Mouse (Mus musculus) v-Abl transformed pro-B cells (cell line): ENCODE data around the gene Igf1r.

Source experiments
- in situ Hi-C, 2 experiments: fragments of 400-800 bp; cut with MboI; formaldehyde crosslinking; loops; one replicate each; pipeline ENCODE4 v1.15.1; 2025; ENCODE audit not compliant: unreplicated experiment in 2 of 2

The Igf1r gene

GRCm38 (mm10) chr7:68001269-68001668 lies 48.6 kb downstream of the Igf1r start:
- in situ Hi-C loops, result no loop called here

- in situ Hi-C loops, result no loop called here
These were observed 53.4 kb downstream of the Igf1r start for GRCm38 (mm10) chr7:68006074-68006473.

GRCm38 (mm10) chr7:68006496-68006895 lies 53.9 kb downstream of the Igf1r start:
- in situ Hi-C loops, result no loop called here

- in situ Hi-C loops, result no loop called here
These were observed 57.0 kb downstream of the Igf1r start for GRCm38 (mm10) chr7:68009635-68010034.

GRCm38 (mm10) chr7:68010168-68010567 lies 57.5 kb downstream of the Igf1r start:
- in situ Hi-C loops, result no loop called here

GRCm38 (mm10) chr7:68010802-68011201 lies 58.2 kb downstream of the Igf1r start:
- in situ Hi-C loops, result no loop called here

GRCm38 (mm10) chr7:68011385-68012122 lies 58.9 kb downstream of the Igf1r start:
- in situ Hi-C loops, result no loop called here

GRCm38 (mm10) chr7:68012123-68012474 lies 59.5 kb downstream of the Igf1r start:
- in situ Hi-C loops, result no loop called here

- in situ Hi-C loops, result no loop called here
These were observed 61.9 kb downstream of the Igf1r start for GRCm38 (mm10) chr7:68014495-68014894.

- in situ Hi-C loops, result no loop called here
These were observed 62.8 kb downstream of the Igf1r start for GRCm38 (mm10) chr7:68015404-68015803.

GRCm38 (mm10) chr7:68018038-68018437 lies 65.4 kb downstream of the Igf1r start:
- in situ Hi-C loops, result no loop called here

- in situ Hi-C loops, result no loop called here
These were observed 67.9 kb downstream of the Igf1r start for GRCm38 (mm10) chr7:68020556-68020955.

- in situ Hi-C loops, result no loop called here
These were observed 69.1 kb downstream of the Igf1r start for GRCm38 (mm10) chr7:68021741-68022140.

- in situ Hi-C loops, result no loop called here
These were observed 69.6 kb downstream of the Igf1r start for GRCm38 (mm10) chr7:68022188-68022587.

- in situ Hi-C loops, result no loop called here
These were observed 71.3 kb downstream of the Igf1r start for GRCm38 (mm10) chr7:68023882-68024281.

GRCm38 (mm10) chr7:68024625-68025024 lies 72.0 kb downstream of the Igf1r start:
- in situ Hi-C loops, result no loop called here

- in situ Hi-C loops, result no loop called here
These were observed 72.8 kb downstream of the Igf1r start for GRCm38 (mm10) chr7:68025396-68025795.

- in situ Hi-C loops, result no loop called here
These were observed 73.4 kb downstream of the Igf1r start for GRCm38 (mm10) chr7:68026076-68026475.

- in situ Hi-C loops, result no loop called here
These were observed 75.5 kb downstream of the Igf1r start for GRCm38 (mm10) chr7:68028167-68028566.

- in situ Hi-C loops, result no loop called here
These were observed 78.2 kb downstream of the Igf1r start for GRCm38 (mm10) chr7:68030846-68031245.

GRCm38 (mm10) chr7:68036527-68036926 lies 83.9 kb downstream of the Igf1r start:
- in situ Hi-C loops, result no loop called here

- in situ Hi-C loops, result no loop called here
These were observed 86.2 kb downstream of the Igf1r start for GRCm38 (mm10) chr7:68038846-68039245.

GRCm38 (mm10) chr7:68039550-68039949 lies 86.9 kb downstream of the Igf1r start:
- in situ Hi-C loops, result no loop called here
